Mouse (Mus musculus): ENCODE results near the gene Asb6. TPM values are rescaled to one million over a fixed set of nuclear protein-coding genes. Genes with fewer than 3 reads are reported as not detected.
A peak's percentile ranks its signal among the peaks of the same experiment; 100 is the strongest.

The Asb6 gene
- total RNA-seq, 2 experiments from 2014 or later = 33.7 to 34.9 TPM

- DNase-seq (ENCODE audit: low spot score in 2 of 2) = no peak
Observed at GRCm38 (mm10) chr2:30836238-30836990, 6.3 kb upstream of the Asb6 start.

GRCm38 (mm10) chr2:30834373-30835022 lies 4.4 kb upstream of the Asb6 start, which contains the start of gene Prrx2:
TSS of gene Prrx2 (plus strand) at chr2:30834972.
- no peak for DNase-seq (ENCODE audit: low spot score in 2 of 2)

GRCm38 (mm10) chr2:30833644-30834043 lies 3.5 kb upstream of the Asb6 start:
- no peak for DNase-seq (ENCODE audit: low spot score in 2 of 2)

GRCm38 (mm10) chr2:30829315-30829714 lies 818 bp downstream of the Asb6 start:
- DNase-seq (ENCODE audit: low spot score in 2 of 2) = no peak

GRCm38 (mm10) chr2:30827749-30828475 lies 2.2 kb downstream of the Asb6 start:
- DNase-seq (ENCODE audit: low spot score in 2 of 2) = peak; percentile 95 to 98

- DNase-seq (ENCODE audit: low spot score in 2 of 2) = peak in 1 of 2 experiments; percentile 52
Observed at GRCm38 (mm10) chr2:30826825-30827748, 3.0 kb downstream of the Asb6 start.

GRCm38 (mm10) chr2:30823385-30824153 lies 6.6 kb downstream of the Asb6 start:
- peak in 1 of 2 experiments; percentile 50 for DNase-seq (ENCODE audit: low spot score in 2 of 2)

GRCm38 (mm10) chr2:30822460-30822859 lies 7.7 kb downstream of the Asb6 start:
- no peak for DNase-seq (ENCODE audit: low spot score in 2 of 2)

GRCm38 (mm10) chr2:30821073-30821472 lies 9.1 kb downstream of the Asb6 start:
- DNase-seq (ENCODE audit: low spot score in 2 of 2) = no peak

- DNase-seq (ENCODE audit: low spot score in 2 of 2) = no peak
Observed at GRCm38 (mm10) chr2:30819873-30820272, 10.3 kb downstream of the Asb6 start.

- DNase-seq (ENCODE audit: low spot score in 2 of 2) = no peak
Observed at GRCm38 (mm10) chr2:30816383-30816782, 13.8 kb downstream of the Asb6 start.

GRCm38 (mm10) chr2:30810573-30810972 lies 19.6 kb downstream of the Asb6 start:
- no peak for DNase-seq (ENCODE audit: low spot score in 2 of 2)

- no peak for DNase-seq (ENCODE audit: low spot score in 2 of 2)
Observed at GRCm38 (mm10) chr2:30809503-30809902, 20.6 kb downstream of the Asb6 start.

GRCm38 (mm10) chr2:30808296-30808655 lies 21.9 kb downstream of the Asb6 start:
- DNase-seq (ENCODE audit: low spot score in 2 of 2) = no peak

GRCm38 (mm10) chr2:30807648-30808295 lies 22.4 kb downstream of the Asb6 start, which contains the start of gene Ntmt1:
TSS of gene Ntmt1 (plus strand) at chr2:30807826.
- peak; percentile 96 to 99 for DNase-seq (ENCODE audit: low spot score in 2 of 2)

- no peak for DNase-seq (ENCODE audit: low spot score in 2 of 2)
Observed at GRCm38 (mm10) chr2:30807147-30807647, 22.9 kb downstream of the Asb6 start.

GRCm38 (mm10) chr2:30805983-30806382 lies 24.1 kb downstream of the Asb6 start:
- DNase-seq (ENCODE audit: low spot score in 2 of 2) = no peak

GRCm38 (mm10) chr2:30803604-30804003 lies 26.5 kb downstream of the Asb6 start, which contains the start of gene 1700001O22Rik:
TSS of gene 1700001O22Rik (minus strand) at chr2:30803661.
- no peak for DNase-seq (ENCODE audit: low spot score in 2 of 2)

Data from layer of hippocampus, postnatal 14 days (tissue).